Mouse (Mus musculus): ENCODE measurements around the gene Fgfr2.

The Fgfr2 gene

DNA sequence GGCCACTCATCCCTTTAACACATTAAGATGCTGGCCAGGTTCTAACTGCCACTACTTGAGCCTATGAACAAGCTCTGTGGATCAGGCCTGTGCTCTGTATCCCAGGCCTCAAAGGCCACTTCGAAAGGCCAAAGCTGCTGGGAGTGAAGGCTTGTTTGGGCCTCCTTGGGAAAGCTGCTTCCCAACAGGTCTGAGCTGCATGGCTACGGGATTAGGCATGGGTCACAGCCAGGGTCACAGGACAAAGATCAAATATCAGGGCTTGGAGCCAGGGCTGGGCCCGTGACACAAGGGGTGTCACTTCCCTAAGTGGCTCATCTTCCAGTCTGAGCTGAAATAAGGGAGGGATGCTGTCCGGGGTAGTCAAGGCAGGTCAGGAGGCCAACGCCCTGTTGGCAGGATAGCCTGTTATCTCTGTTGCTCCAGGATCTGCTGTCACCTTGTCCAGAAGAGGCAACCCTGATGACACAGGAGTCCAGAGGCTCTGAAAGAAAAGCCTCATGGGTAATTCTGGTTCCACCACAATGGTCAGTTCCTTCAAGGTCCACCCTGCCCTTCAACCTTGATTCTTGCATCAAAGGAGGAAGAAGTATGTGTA, 1313.5 kb downstream of the Fgfr2 start:
- no peak for DNase-seq (ENCODE audit: low read depth)

GRCm38 (mm10) chr7:131807257-131807656, 1315.9 kb downstream of the Fgfr2 start:
- no peak for DNase-seq (ENCODE audit: low read depth)

DNA sequence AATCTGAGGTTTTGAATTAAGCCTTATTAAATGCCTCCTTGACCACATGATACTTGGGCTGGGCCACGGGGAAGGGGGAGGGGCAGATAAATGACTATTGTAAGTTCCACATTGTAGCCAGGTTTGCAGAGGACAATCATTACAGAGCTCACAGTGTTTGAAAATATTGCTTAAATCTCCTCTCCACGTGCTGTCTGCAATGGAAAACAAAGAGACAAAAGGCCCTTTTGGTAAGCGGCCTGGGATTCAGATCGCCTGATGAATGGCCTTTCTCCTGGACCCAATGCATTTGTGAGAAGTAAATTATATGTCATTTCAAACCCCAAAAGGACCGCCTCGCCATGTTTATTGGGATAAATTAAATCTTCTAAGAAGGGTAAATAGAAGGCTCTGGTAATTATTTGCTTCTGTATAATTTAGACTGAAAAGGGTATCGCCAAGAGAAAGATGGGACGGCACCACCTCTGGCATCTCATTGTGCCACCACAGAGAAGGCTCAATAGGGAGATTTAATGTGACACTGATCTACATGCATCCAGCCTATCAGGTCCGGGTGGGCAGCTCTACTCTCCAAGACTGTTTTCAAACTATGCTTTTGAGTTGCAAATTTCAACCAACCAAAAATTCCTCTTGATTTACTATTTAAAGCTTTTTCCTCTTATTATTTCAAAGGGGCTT, 1317.5 kb downstream of the Fgfr2 start:
- DNase-seq (ENCODE audit: low read depth): no peak

GRCm38 (mm10) chr7:131800416-131801045, 1322.6 kb downstream of the Fgfr2 start:
- no peak for DNase-seq (ENCODE audit: low read depth)

- DNase-seq (ENCODE audit: low read depth): no peak
These were observed 1326.0 kb downstream of the Fgfr2 start for GRCm38 (mm10) chr7:131797161-131797560.

- no peak for DNase-seq (ENCODE audit: low read depth)
These were observed 1334.4 kb downstream of the Fgfr2 start for GRCm38 (mm10) chr7:131788595-131789206.

- no peak for DNase-seq (ENCODE audit: low read depth)
These were observed 1337.4 kb downstream of the Fgfr2 start for GRCm38 (mm10) chr7:131785721-131786120.

DNA sequence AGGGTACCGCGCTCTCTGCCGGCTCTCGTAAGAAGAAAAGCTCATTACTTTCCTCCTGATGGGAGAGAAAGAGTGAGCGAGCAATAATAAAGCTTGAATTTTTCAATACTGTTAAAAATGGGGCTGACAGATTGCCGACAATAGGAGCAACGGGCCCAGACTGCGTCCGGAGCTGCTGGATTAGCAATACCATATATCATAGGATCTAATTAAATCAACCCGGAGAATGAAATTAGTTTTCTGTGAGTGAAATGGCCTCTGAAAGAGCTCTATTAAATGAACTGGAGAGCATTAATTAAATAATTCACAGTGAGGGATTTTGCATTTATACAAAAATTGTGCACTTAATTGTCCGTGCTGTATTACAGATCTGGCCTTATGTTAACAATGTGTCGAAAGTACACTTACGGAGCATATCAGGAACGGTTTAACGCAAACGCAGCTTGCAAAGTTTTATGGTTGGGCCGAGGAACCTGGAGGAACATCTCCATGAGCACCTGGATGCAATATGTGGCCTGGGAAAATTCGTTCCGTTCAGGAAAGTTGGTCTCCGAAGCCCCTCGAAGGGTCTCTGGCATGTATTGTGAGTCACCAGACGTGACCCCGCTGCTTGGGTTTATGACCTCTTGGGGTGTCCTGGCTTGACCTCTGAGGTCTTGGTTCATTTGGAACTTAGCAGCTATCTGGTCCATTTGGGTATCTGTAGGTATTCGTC, 1344.7 kb downstream of the Fgfr2 start:
- no peak for DNase-seq (ENCODE audit: low read depth)

DNA sequence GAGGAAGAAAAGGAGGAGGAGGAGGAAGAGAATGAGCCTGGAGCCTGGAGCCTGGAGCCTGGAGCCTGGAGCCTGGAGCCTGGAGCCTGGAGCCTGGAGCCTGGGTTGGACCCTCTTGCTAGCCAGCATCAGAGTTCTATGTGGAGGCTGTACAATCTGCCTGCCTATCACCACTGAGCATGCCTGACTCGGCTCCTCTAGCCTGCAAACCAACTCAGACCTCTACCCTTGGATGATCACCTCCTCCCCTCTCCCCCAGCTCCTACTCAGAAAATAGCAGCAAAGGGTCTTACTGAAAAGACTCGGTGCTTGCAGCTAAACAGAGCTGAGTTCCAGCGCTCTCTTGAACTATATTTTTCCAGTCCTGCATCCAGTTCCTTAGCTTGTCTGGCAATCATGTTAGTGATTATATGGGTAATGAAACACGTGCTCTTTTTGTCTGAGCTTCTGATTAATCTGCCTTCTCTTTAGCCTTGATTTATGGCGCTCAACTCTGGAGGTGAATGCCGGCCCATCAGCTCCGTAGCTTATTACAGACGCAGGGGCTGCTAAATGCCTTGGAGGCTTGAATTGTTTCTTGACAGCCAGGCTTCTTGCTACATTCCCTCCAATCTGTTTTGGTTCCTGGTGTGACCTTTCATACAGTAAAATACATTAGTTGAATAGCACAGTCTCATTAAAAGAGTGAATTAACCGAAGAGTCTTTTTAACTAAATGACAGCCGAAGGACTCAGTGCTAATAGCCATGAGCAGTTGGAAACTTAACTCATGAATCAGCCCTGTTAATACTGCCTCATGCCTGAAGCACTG, 1345.5 kb downstream of the Fgfr2 start:
- no peak for DNase-seq (ENCODE audit: low read depth)

GRCm38 (mm10) chr7:131776191-131776752, 1346.9 kb downstream of the Fgfr2 start:
- DNase-seq (ENCODE audit: low read depth): no peak

DNA sequence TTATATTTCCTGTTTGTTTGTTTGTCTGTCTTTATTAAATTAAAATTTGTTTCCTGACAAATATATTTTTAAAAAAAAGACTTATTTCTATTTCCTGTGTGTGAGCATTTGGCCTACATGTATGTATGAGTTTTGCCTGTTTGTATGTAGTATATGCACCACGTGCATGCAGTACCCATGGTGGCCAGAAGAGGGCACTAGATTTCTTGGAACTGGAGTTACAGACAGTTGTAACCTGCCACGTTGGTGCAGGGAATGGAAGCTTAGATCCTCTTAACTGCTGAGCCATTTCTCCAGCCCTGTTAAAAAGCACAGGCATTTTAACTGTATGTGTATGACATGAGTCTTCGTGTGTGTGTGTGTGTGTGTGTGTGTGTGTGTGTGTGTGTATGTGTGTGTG, 1365.2 kb downstream of the Fgfr2 start:
- peak; percentile 2 for DNase-seq (ENCODE audit: low read depth)

- no peak for DNase-seq (ENCODE audit: low read depth)
These were observed 1375.8 kb downstream of the Fgfr2 start for GRCm38 (mm10) chr7:131747152-131748010.

- DNase-seq (ENCODE audit: low read depth): no peak
These were observed 1376.4 kb downstream of the Fgfr2 start for GRCm38 (mm10) chr7:131746752-131747151.

DNA sequence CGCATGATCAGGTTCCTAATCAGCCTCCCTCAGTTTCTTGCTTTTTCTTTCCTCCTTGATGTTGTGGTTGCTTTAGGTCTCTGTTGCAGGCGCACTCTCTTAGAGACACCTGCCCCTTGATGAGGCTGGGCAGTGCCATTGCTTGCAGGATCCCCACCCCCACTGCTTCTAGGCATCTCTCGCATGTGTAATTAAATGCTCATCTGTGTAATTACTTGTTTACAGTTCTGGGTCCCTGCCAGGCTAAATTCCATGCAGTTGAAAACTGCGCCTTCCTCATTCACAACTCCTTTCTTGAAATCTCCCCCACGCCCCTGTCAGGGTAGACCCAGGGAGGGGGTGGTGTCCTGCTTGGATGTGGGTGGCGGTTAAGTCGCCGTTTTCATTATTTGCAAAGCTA, 1380.0 kb downstream of the Fgfr2 start:
- no peak for DNase-seq (ENCODE audit: low read depth)

GRCm38 (mm10) chr7:131722783-131723575, 1400.2 kb downstream of the Fgfr2 start:
- DNase-seq (ENCODE audit: low read depth): no peak

- no peak for DNase-seq (ENCODE audit: low read depth)
These were observed 1400.8 kb downstream of the Fgfr2 start for GRCm38 (mm10) chr7:131722316-131722715.

GRCm38 (mm10) chr7:131718280-131718679, 1404.9 kb downstream of the Fgfr2 start:
- DNase-seq (ENCODE audit: low read depth): no peak

DNA sequence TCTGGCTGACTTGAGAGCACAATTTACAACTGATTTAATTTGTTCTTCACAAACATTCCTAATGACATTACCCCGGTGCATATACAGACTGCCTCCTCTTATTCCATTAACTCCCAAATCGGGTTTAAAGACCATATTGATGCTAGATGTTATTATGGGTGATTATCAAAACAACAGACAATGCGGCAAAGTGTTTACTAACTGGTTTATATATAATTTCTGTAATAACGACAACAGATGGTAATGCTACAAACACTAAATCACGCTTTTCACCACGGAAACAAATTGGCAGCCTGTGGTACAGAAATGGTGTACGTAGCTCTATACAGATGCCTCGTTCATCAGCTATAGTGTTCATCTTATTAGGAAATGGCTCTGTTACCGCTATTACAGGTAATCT, 1410.1 kb downstream of the Fgfr2 start:
- DNase-seq (ENCODE audit: low read depth): no peak

GRCm38 (mm10) chr7:131696889-131697288, 1426.3 kb downstream of the Fgfr2 start:
- DNase-seq (ENCODE audit: low read depth): no peak
